Mouse (Mus musculus): ENCODE measurements around the gene C4b.
"Not testable (repeated sequence)": the region's sequence is repeated elsewhere in the genome, so short reads cannot be mapped to it uniquely, and the experiment has no call there.

Gene C4b

DNA sequence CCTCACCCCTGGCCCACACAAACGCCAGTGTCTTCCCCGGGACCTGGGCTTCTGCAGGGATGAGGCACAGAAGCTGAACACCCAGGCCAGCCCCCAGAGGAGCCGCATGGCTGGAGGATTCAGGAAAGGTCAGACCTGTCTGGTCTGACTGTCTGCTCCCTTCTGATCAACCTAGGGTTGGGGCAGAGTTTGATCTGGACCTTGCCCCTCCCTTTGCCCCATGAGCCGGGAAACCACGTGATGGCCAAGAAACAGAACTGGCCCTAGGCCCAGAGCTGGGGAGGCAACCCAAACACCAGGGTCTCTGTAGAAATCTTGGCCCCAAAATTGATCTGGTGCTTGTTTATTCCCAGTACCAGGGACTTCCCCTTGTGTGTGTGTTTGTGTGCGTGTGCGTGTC, at the start of gene C4b:
C4b (minus strand) TSS at position 164 of the 400 bp plus-strand sequence.
- no peak for DNase-seq (ENCODE audit: low spot score)

- no peak for DNase-seq (ENCODE audit: low spot score)
Observed at GRCm38 (mm10) chr17:34777680-34778325, 34.1 kb upstream of the C4b start.

DNA sequence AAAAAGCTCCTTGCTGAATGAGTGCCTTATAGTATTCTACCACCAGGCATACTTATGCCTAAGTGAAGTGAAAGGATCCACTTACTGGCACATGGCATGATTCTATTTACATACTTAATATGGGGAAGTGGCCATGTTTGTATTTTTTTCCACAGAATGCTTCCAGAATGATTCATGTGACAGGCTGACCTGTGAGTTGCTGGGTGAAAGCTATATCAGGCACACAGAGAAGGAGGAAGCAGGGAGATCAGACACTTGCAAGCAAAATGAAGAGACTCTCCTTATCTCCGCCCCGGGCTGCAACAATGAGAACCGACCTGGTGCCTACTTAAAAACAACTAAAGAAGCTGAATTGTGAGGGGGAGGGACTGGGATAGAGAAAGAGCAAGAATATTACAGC, 17.8 kb upstream of the C4b start:
- no peak for DNase-seq (ENCODE audit: low spot score)

DNA sequence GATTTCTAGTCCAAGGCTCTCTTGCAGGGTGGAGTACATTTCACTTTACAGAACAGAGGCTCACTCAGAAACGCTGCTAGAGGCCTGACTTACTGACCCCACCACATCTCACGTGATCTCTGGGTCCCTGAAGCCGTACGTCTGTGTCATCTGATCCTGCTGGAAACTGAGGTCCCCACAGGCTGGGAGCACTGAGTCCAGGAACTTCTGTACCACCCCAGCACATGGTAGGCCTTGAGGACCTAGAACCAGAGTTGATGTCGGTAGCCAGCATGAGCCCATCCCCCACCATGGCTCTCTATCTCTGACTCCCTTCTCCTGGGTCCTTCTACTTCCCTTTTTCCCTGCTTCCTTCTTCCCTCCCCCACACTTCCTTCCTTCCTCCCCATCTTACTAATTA, 2.8 kb upstream of the C4b start:
- DNase-seq (ENCODE audit: low spot score): no peak

GRCm38 (mm10) chr17:34745166-34745565, 1.5 kb upstream of the C4b start:
- DNase-seq (ENCODE audit: low spot score): not testable (repeated sequence)

DNA sequence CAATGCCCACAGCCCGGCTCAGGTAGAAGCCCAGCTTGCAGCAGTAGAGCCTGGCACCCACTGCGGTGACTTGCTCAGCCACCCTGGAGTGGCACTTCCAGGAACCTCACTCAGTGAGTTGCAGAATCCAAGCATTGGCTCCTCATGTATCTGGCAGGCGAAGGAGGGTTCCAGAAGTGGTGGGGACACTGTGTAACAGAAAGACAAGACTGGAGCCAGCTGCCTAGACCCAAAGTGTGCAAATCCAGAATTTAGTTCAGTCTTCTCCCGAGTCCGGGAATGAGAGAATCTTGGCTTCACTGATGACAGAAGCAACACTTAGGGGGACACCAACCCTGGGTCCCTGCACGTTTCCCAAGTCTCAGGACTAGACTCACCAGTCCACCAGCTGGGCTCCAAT, 929 bp upstream of the C4b start:
- not testable (repeated sequence) for DNase-seq (ENCODE audit: low spot score)

- no peak for DNase-seq (ENCODE audit: low spot score)
Observed at GRCm38 (mm10) chr17:34744206-34744605, 524 bp upstream of the C4b start.

DNA sequence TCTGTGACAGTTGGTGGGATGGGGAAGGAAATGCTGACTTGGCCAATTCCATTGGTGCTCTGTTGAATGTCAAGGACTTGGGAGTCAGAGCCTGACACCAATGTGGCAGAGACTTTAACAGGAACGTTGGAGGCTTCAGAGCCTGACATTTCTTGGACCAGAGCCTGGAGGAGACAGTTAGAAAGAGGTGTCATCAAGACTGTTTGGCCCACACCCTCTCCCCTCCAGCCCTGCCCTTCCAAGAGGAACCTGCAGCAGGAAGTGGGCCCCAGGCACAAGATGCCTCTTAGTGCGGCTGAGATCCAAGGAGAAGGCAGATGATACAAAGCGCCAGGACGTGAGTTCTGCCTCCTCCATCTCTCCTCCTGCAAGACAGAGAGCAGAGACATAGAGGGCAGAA, 3.4 kb downstream of the C4b start:
- no peak for DNase-seq (ENCODE audit: low spot score)

- DNase-seq (ENCODE audit: low spot score): not testable (repeated sequence)
Observed at GRCm38 (mm10) chr17:34739708-34740107, 4.0 kb downstream of the C4b start.

DNA sequence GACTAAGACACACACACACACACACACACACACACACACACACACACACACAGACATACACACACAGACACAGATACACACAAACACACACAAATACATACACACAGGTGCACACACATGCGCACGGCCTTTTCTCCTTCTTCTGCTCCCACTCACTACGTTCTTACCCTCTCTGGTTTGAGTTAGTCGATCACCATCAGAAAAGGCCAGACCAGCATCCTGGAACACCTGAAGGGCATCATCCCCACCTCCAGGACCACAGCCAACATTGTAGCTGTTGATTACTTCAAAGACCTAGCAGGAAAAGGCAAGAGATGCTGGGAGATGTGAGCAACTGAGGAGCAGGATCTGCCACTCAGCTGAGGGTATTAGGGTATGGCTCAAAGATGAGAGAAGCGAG, 6.2 kb downstream of the C4b start:
- DNase-seq (ENCODE audit: low spot score): not testable (repeated sequence)

DNA sequence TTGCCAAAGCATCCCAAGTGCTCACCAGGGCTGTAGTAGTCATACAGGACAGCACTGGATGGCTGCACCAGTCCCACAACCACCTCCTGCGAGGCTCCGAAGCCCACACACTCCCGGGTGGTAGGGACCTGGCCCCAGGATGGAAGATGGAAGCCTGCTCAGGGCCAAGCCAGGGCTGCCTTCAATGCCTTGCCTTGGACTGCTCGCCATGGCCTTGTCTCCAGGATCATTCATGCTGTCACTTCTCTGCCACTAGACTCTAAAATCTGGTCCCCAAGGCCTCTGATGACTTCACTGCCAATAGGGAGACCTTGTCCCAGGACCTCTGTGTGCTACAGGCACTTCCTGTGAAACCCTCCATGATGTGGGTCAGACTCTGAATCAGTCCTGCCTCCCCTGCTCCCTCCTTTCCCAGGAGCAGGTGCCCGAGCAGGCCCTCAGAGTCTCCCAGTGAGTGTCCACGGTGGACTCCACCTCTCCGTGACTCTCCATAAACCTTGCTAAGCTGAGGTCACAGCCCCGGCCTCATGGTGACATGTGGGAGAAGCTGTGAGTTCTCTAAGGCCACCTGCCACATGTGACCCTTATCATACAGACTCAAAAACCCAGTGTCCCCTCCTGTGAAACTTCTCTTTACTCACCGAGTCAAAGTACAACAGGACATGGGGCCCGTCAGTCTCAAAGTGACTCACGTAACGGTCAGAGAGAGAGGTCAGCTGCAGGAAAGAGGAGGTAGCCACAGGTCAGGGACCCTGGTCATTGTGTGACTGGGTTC, 13.7 kb downstream of the C4b start:
- DNase-seq (ENCODE audit: low spot score): not testable (repeated sequence)

DNA sequence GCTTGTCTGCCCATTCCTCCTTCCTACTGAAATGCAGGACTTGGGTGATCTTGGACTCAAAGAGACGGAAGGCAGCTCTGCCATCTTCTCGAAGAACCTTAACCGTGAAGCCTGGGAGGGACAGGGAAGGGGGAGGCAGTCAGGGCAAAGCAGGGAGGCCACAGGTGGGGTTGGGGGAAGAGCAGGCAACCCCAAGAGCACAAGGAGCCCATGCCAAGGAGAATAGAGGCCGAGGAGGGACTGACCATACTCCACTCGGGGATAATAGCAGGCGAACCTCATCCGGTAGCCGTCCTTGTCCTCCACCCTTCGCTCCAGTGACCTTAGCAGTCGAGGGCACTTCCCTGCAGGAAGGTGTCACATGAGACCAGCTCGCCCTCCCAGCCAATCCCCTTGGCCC, 14.5 kb downstream of the C4b start:
- not testable (repeated sequence) for DNase-seq (ENCODE audit: low spot score)

- DNase-seq (ENCODE audit: low spot score): no peak
Observed at GRCm38 (mm10) chr17:34727887-34728286, 15.8 kb downstream of the C4b start.

- no peak for DNase-seq (ENCODE audit: low spot score)
Observed at GRCm38 (mm10) chr17:34723066-34723465, 20.6 kb downstream of the C4b start.

DNA sequence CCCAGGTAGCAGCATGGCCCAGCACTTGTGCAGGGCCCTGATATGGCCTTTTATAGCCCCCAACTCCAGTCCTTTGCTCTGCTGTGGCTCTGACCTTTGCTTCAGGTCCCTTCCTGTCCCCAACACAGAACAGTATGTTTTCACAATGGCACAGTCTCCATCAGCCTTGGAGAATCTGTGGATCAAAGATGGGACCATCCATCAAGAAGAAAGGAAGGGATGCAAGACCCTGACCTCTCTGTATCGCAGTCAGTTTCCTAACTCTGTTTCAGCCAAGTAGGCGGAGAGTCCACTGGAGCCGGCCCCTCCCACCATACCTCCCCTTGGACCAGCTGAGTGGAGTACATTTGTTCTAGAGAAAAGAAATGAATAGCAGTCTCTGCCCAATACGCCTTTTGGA, 21.4 kb downstream of the C4b start:
- not testable (repeated sequence) for DNase-seq (ENCODE audit: low spot score)

DNA sequence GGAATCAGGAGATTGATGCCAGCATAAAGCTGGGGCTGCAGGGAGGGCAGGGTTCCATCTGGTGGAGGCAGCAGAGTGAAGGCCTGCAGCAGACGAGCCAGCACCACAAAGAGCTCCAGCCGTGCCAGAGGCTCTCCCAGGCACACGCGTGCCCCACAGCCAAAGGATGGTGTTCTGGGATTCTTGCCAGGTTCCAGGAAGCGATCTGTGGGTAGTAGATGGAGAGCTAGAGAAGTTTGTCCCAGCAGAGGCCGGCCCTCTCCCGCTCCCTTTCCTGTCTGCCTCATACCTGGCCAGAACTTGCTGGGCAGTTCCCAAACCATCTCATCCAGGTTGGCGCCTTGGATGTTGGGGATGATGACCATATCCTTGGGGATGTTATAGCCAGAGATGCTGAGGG, 23.8 kb downstream of the C4b start:
- DNase-seq (ENCODE audit: low spot score): not testable (repeated sequence)

GRCm38 (mm10) chr17:34717401-34717800, 26.3 kb downstream of the C4b start:
- no peak for DNase-seq (ENCODE audit: low spot score)

DNA sequence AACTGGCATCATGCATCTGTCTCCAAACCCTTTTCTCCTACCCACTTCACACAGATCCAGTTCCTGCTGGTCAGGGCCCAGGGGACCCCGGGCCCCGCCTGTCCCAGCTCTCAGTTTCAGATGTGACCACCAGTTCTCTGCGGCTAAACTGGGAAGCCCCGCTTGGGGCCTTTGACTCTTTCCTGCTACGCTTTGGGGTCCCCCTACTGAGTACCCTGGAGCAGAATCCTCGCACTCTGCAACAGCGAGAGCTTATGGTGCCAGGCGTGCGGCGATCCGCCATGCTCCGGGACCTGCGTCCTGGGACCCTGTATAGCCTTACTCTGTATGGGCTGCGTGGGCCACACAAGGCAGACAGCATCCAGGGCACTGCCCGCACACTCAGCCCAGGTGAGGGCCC, 27.4 kb downstream of the C4b start:
- DNase-seq (ENCODE audit: low spot score): no peak

DNA sequence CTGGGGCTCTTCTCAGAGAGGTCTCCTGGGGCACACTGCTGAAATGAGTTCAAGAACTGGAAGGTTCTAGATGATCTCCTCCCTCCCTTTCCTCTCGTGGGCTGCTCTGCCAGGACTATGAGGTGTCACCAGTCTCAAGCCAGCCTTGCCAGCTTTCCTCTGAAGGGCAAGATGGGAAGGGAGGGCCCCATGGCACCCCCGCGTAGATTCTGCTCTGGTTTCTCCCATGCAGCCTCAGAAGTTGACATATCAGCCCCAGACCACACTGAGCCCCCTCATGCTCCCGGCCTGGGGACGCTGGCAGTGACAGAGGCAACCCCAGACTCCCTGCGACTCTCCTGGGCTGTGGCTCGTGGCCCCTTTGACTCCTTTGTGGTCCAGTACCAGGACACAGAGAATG, 28.2 kb downstream of the C4b start:
- DNase-seq (ENCODE audit: low spot score): not testable (repeated sequence)

- DNase-seq (ENCODE audit: low spot score): not testable (repeated sequence)
Observed at GRCm38 (mm10) chr17:34714908-34715445, 28.7 kb downstream of the C4b start.

- not testable (repeated sequence) for DNase-seq (ENCODE audit: low spot score)
Observed at GRCm38 (mm10) chr17:34714181-34714907, 29.3 kb downstream of the C4b start.

- DNase-seq (ENCODE audit: low spot score): no peak
Observed at GRCm38 (mm10) chr17:34712951-34713350, 30.7 kb downstream of the C4b start.

GRCm38 (mm10) chr17:34706476-34706875, 37.2 kb downstream of the C4b start:
- not testable (repeated sequence) for DNase-seq (ENCODE audit: low spot score)
